7 mouse cellular contexts compared by ENCODE assay signal in the genomic region with DNA sequence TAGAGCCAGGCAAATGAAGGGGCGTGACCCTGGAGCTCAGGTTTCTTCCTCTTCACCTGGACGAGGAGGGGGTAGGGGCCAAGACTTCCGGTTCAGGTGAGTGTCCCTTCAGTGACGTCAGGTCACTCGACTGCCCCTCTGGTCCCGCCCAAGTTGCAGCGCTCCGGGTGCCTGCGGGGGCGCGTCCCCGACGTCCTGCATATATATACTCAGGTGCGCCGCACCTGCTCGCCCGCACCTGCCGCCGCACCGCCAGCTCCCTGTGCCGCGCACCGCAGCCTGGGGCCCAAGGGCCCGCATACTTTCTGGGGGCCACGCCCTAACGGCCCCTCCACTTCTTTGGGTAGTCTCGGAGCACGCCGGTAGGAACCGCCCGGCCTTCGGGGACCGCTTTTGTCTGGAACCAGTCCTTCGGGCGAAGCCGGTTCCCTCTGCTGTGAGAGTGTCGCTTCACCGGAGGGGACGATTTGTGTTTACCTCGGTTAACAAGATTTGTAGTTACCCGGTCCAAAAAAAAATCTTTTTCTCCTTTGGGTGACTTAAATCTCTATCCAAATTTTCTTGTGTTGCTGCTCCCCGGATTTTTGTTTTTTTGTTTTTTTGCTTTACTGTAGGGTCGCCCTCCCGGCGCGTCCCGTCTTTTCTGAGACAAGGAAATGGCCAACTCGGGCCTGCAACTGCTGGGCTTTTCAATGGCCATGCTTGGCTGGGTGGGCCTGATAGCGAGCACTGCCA. TPM values are rescaled to one million over a fixed set of nuclear protein-coding genes. Genes with fewer than 3 reads are reported as not detected.
A peak's percentile ranks its signal among the peaks of the same experiment; 100 is the strongest.
DNase-seq lines count a peak whose midpoint lies in the region; ATAC-seq and TF ChIP-seq lines count a peak whose summit lies in the region.

No protein-coding gene starts in this region.

- TF ChIP-seq CTCF in left cerebral cortex, adult 2 months (IDR thresholded peaks at IDR 0.05) = no peak

- no peak for ATAC-seq in embryonic facial prominence, embryonic 13.5 days (ENCODE audit: insufficient number of reproducible peaks, insufficient read depth, low FRiP score, low TSS enrichment, low read depth)

- H3K4me2 ChIP-seq in embryonic facial prominence, embryonic 13.5 days = peak overlapping the region; percentile 59

- peak overlapping the region; percentile 67 for H3K9ac ChIP-seq in embryonic facial prominence, embryonic 13.5 days

- peaks cover 27% of the 10 kb centered on the region for H3K36me3 ChIP-seq in embryonic facial prominence, embryonic 13.5 days

- intact Hi-C loops in left cerebral cortex, adult 2 months (cut with DNase I) = no loop called here

- peaks cover 18% of the 10 kb centered on the region for H3K4me1 ChIP-seq in embryonic facial prominence, embryonic 13.5 days

- peak overlapping the region; percentile 51; the same call in 1 of the 2 replicates for H3K27ac ChIP-seq in embryonic facial prominence, embryonic 13.5 days
- no peak overlapping the region for H3K27ac ChIP-seq in left cerebral cortex, adult 2 months

- peaks cover 77% of the 10 kb centered on the region for H3K27me3 ChIP-seq in embryonic facial prominence, embryonic 13.5 days

- DNase-seq in ZHBTc4 (ENCODE audit: low read depth, low spot score) = peak; percentile 52
- peak; percentile 78 for DNase-seq in kidney, postnatal 10 days
- peak; percentile 28 for DNase-seq in mesoderm, embryonic 11.5 days (ENCODE audit: low read depth, low spot score)
- DNase-seq in left cerebral cortex, adult 2 months (ENCODE audit: extremely low spot score in 1 of 2, low spot score in 2 of 2) = no peak
- no peak for DNase-seq in ovary, postnatal 10 days (ENCODE audit: low spot score)
- DNase-seq in adrenal gland, adult 8-10 months = no peak

- peak overlapping the region; percentile 42 for H3K4me3 ChIP-seq in embryonic facial prominence, embryonic 13.5 days
- H3K4me3 ChIP-seq in left cerebral cortex, adult 2 months = no peak overlapping the region

- 2% methylated on average over 49 of the region's 49 CpGs for WGBS in embryonic facial prominence, embryonic 13.5 days

- H3K9me3 ChIP-seq in embryonic facial prominence, embryonic 13.5 days = no peaks in the 10 kb centered on the region

RNA-seq across cellular contexts. Expression of a gene that starts 0.9 kb away (rescaled TPM):
- polyA plus RNA-seq in embryonic facial prominence, embryonic 13.5 days (2015; fragmentation: Nextera tagmentation; extraction: Ambion mirVana) = 30.3 and 34.9 TPM in 2 replicates
- not detected for total RNA-seq in left cerebral cortex, adult 2 months (2021)
- under 1 TPM in 1 of 4 experiments, not detected in 3; 0.55 TPM for total RNA-seq in adrenal gland, adult 8-10 months (2022)

RNA-seq across cellular contexts. Expression of a gene that starts 15.5 kb away (rescaled TPM):
- 30.0 and 30.9 TPM in 2 replicates for polyA plus RNA-seq in embryonic facial prominence, embryonic 13.5 days (2015; fragmentation: Nextera tagmentation; extraction: Ambion mirVana)
- total RNA-seq in left cerebral cortex, adult 2 months (2021) = 100 to 1,000 TPM; 116 to 124 TPM
- total RNA-seq in adrenal gland, adult 8-10 months (2022) = 100 to 1,000 TPM; 109 to 125 (median 120) TPM

RNA-seq across cellular contexts. Expression of a gene that starts 16.9 kb away (rescaled TPM):
- 125 and 127 TPM in 2 replicates for polyA plus RNA-seq in embryonic facial prominence, embryonic 13.5 days (2015; fragmentation: Nextera tagmentation; extraction: Ambion mirVana)
- 10 to 100 TPM; 90.9 to 93.8 TPM for total RNA-seq in left cerebral cortex, adult 2 months (2021)
- 10 to 100 TPM; 56.9 to 87.4 (median 73.6) TPM for total RNA-seq in adrenal gland, adult 8-10 months (2022)

RNA-seq across cellular contexts. Expression of a gene that starts 17.4 kb away (rescaled TPM):
- polyA plus RNA-seq in embryonic facial prominence, embryonic 13.5 days (2015; fragmentation: Nextera tagmentation; extraction: Ambion mirVana) = 33.3 and 33.5 TPM in 2 replicates
- 1 to 10 TPM; 2.3 to 4.1 TPM for total RNA-seq in left cerebral cortex, adult 2 months (2021)
- total RNA-seq in adrenal gland, adult 8-10 months (2022) = 10 to 100 TPM; 36.5 to 90.1 (median 50.0) TPM

RNA-seq across cellular contexts. Expression of a gene that starts 25.5 kb away (rescaled TPM):
- 511 and 542 TPM in 2 replicates for polyA plus RNA-seq in embryonic facial prominence, embryonic 13.5 days (2015; fragmentation: Nextera tagmentation; extraction: Ambion mirVana)
- 100 to 1,000 TPM; 209 to 215 TPM for total RNA-seq in left cerebral cortex, adult 2 months (2021)
- 100 to 1,000 TPM; 369 to 430 (median 397) TPM for total RNA-seq in adrenal gland, adult 8-10 months (2022)

Comparison
In these comparisons a context has a peak if more than half of its experiments do, and no peak if none do; other contexts are left out.
1. DNase-seq: peak in ZHBTc4 (single experiment), kidney, postnatal 10 days (single experiment) and mesoderm, embryonic 11.5 days (single experiment); none in left cerebral cortex, adult 2 months (0 of 2), ovary, postnatal 10 days (single experiment) and adrenal gland, adult 8-10 months (single experiment).